Mouse (Mus musculus): ENCODE results near the gene Wdr54.
A peak's percentile ranks its signal among the peaks of the same experiment; 100 is the strongest.
"Not testable (repeated sequence)": the region's sequence is repeated elsewhere in the genome, so short reads cannot be mapped to it uniquely, and the experiment has no call there.

Gene Wdr54

GRCm38 (mm10) chr6:83161921-83162641 lies 5.9 kb upstream of the Wdr54 start:
- no peak for ATAC-seq (ENCODE audit: insufficient number of reproducible peaks, low FRiP score, low TSS enrichment)

GRCm38 (mm10) chr6:83161442-83161841 lies 5.2 kb upstream of the Wdr54 start:
- ATAC-seq (ENCODE audit: insufficient number of reproducible peaks, low FRiP score, low TSS enrichment): no peak

GRCm38 (mm10) chr6:83159456-83159855 lies 3.3 kb upstream of the Wdr54 start:
- ATAC-seq (ENCODE audit: insufficient number of reproducible peaks, low FRiP score, low TSS enrichment): not testable (repeated sequence)

GRCm38 (mm10) chr6:83155552-83156238 lies 502 bp downstream of the Wdr54 start:
- ATAC-seq (ENCODE audit: insufficient number of reproducible peaks, low FRiP score, low TSS enrichment): 0 out of 2 replicates have a peak, but pooled peaks have one; percentile 36

- ATAC-seq (ENCODE audit: insufficient number of reproducible peaks, low FRiP score, low TSS enrichment): no peak
Observed at GRCm38 (mm10) chr6:83153485-83153884, 2.7 kb downstream of the Wdr54 start.

- ATAC-seq (ENCODE audit: insufficient number of reproducible peaks, low FRiP score, low TSS enrichment): no peak
Observed at GRCm38 (mm10) chr6:83153038-83153437, 3.2 kb downstream of the Wdr54 start.

- ATAC-seq (ENCODE audit: insufficient number of reproducible peaks, low FRiP score, low TSS enrichment): no peak
Observed at GRCm38 (mm10) chr6:83151721-83152120, 4.5 kb downstream of the Wdr54 start.

GRCm38 (mm10) chr6:83147280-83147679 lies 8.9 kb downstream of the Wdr54 start:
- no peak for ATAC-seq (ENCODE audit: insufficient number of reproducible peaks, low FRiP score, low TSS enrichment)

GRCm38 (mm10) chr6:83145805-83146204 lies 10.4 kb downstream of the Wdr54 start:
- ATAC-seq (ENCODE audit: insufficient number of reproducible peaks, low FRiP score, low TSS enrichment): no peak

- no peak for ATAC-seq (ENCODE audit: insufficient number of reproducible peaks, low FRiP score, low TSS enrichment)
Observed at GRCm38 (mm10) chr6:83145209-83145608, 11.0 kb downstream of the Wdr54 start.

- no peak for ATAC-seq (ENCODE audit: insufficient number of reproducible peaks, low FRiP score, low TSS enrichment)
Observed at GRCm38 (mm10) chr6:83142886-83143285, 13.3 kb downstream of the Wdr54 start.

- ATAC-seq (ENCODE audit: insufficient number of reproducible peaks, low FRiP score, low TSS enrichment): no peak
Observed at GRCm38 (mm10) chr6:83142211-83142731, 13.9 kb downstream of the Wdr54 start.

- ATAC-seq (ENCODE audit: insufficient number of reproducible peaks, low FRiP score, low TSS enrichment): no peak
Observed at GRCm38 (mm10) chr6:83141636-83142035, 14.6 kb downstream of the Wdr54 start.

GRCm38 (mm10) chr6:83140044-83140443 lies 16.2 kb downstream of the Wdr54 start:
- no peak for ATAC-seq (ENCODE audit: insufficient number of reproducible peaks, low FRiP score, low TSS enrichment)

- no peak for ATAC-seq (ENCODE audit: insufficient number of reproducible peaks, low FRiP score, low TSS enrichment)
Observed at GRCm38 (mm10) chr6:83138056-83138455, 18.1 kb downstream of the Wdr54 start.

- ATAC-seq (ENCODE audit: insufficient number of reproducible peaks, low FRiP score, low TSS enrichment): no peak
Observed at GRCm38 (mm10) chr6:83137576-83137950, 18.6 kb downstream of the Wdr54 start.

GRCm38 (mm10) chr6:83136881-83137575 lies 19.2 kb downstream of the Wdr54 start:
- peak; percentile 45; the same call in 1 of the 2 replicates for ATAC-seq (ENCODE audit: insufficient number of reproducible peaks, low FRiP score, low TSS enrichment)

- ATAC-seq (ENCODE audit: insufficient number of reproducible peaks, low FRiP score, low TSS enrichment): no peak
Observed at GRCm38 (mm10) chr6:83136291-83136880, 19.8 kb downstream of the Wdr54 start.

- ATAC-seq (ENCODE audit: insufficient number of reproducible peaks, low FRiP score, low TSS enrichment): no peak; the same call in 1 of the 2 replicates
Observed at GRCm38 (mm10) chr6:83135571-83136161, 20.5 kb downstream of the Wdr54 start.

GRCm38 (mm10) chr6:83134951-83135513 lies 21.2 kb downstream of the Wdr54 start, which contains the start of gene Rtkn:
Gene Rtkn (plus strand): TSS chr6:83135463.
- no peak for ATAC-seq (ENCODE audit: insufficient number of reproducible peaks, low FRiP score, low TSS enrichment)

Data from cerebellum, adult (tissue).